9 mouse cellular contexts compared by ENCODE assay signal in genomic region chr12:72693895-72694294, GRCm38 (mm10). TPM values are rescaled to one million over a fixed set of nuclear protein-coding genes. Genes with fewer than 3 reads are reported as not detected.
DNase-seq lines count a peak whose midpoint lies in the region; ATAC-seq and TF ChIP-seq lines count a peak whose summit lies in the region.
"Had no signal": no experiment of that assay in that cellular context is flagged by ENCODE, and none has a peak within 500 bp of the region (broad histone marks: within the 10 kb centered on the region; RNA-seq: fewer than 3 reads in every experiment).

No protein-coding gene starts in this region.

- no peak overlapping the region for H3K27ac ChIP-seq in thymus, adult 2 months (ENCODE audit: control insufficient read depth, insufficient read depth, low read length)
- H3K27ac ChIP-seq in stomach, embryonic 14.5 days (ENCODE audit: low read length): no peak overlapping the region
- H3K27ac ChIP-seq: liver, embryonic 13.5 days had no signal

- no peak for TF ChIP-seq POLR2A in thymus, adult 2 months (IDR thresholded peaks at IDR 0.05; ENCODE audit: control insufficient read depth, extremely low read depth, insufficient read depth, low read length, poor library complexity)

- H3K36me3 ChIP-seq in thymus, adult 2 months (ENCODE audit: control insufficient read depth, insufficient read depth, low read length): no peaks in the 10 kb centered on the region
- no peaks in the 10 kb centered on the region for H3K36me3 ChIP-seq in stomach, embryonic 14.5 days (ENCODE audit: control insufficient read depth, insufficient read depth, low read length)
- H3K36me3 ChIP-seq: liver, embryonic 13.5 days had no signal

- no peak overlapping the region for H3K9ac ChIP-seq in stomach, embryonic 14.5 days (replicated peaks; ENCODE audit: low read depth, low read length)
- H3K9ac ChIP-seq: liver, embryonic 13.5 days had no signal

- WGBS in thymus, adult 2 months: 29% methylated on average over 6 of the region's 6 CpGs
- 42% methylated on average over 6 of the region's 6 CpGs for WGBS in stomach, embryonic 14.5 days

- H3K4me1 ChIP-seq in thymus, adult 2 months (replicated peaks; ENCODE audit: control insufficient read depth, insufficient read depth, low read length): no peaks in the 10 kb centered on the region
- H3K4me1 ChIP-seq in stomach, embryonic 14.5 days (ENCODE audit: control insufficient read depth, insufficient read depth, low read length): no peaks in the 10 kb centered on the region
- H3K4me1 ChIP-seq: liver, embryonic 13.5 days had no signal

- DNase-seq in frontal cortex, postnatal 10 days (ENCODE audit: low spot score in 2 of 2): no peak
- peak; percentile 7 for DNase-seq in thymus, adult 2 months
- no peak for DNase-seq in thymus, postnatal 25 days
- DNase-seq in cerebellum, postnatal 14 days: peak; percentile 63 to 65
- peak; percentile 11 for DNase-seq in kidney, postnatal 10 days
- no peak for DNase-seq in T-cell, adult 2 months (ENCODE audit: low spot score)
- DNase-seq: liver, embryonic 13.5 days had no signal

- H3K4me2 ChIP-seq in stomach, embryonic 14.5 days (replicated peaks; ENCODE audit: low read depth, low read length): no peak overlapping the region
- H3K4me2 ChIP-seq: liver, embryonic 13.5 days had no signal

- no peak overlapping the region for H3K4me3 ChIP-seq in thymus, adult 2 months (ENCODE audit: control insufficient read depth, insufficient read depth, low read length)
- H3K4me3 ChIP-seq in stomach, embryonic 14.5 days (ENCODE audit: low read depth, low read length): no peak overlapping the region
- H3K4me3 ChIP-seq: liver, embryonic 13.5 days had no signal

- H3K27me3 ChIP-seq in thymus, adult 2 months (ENCODE audit: control insufficient read depth, insufficient read depth, low read length): no peaks in the 10 kb centered on the region
- H3K27me3 ChIP-seq in stomach, embryonic 14.5 days (ENCODE audit: control insufficient read depth, insufficient read depth, low read length): no peaks in the 10 kb centered on the region
- H3K27me3 ChIP-seq: liver, embryonic 13.5 days had no signal

- no peaks in the 10 kb centered on the region for H3K9me3 ChIP-seq in stomach, embryonic 14.5 days (ENCODE audit: control insufficient read depth, low read depth, low read length)
- H3K9me3 ChIP-seq: liver, embryonic 13.5 days had no signal

- ATAC-seq in frontal cortex, adult (ENCODE audit: low TSS enrichment): 0 out of 2 replicates have a peak, but pooled peaks have one; percentile 55
- ATAC-seq in stomach, embryonic 14.5 days (ENCODE audit: insufficient number of reproducible peaks, insufficient read depth, low FRiP score, low read depth): 0 out of 2 replicates have a peak, but pooled peaks have one; percentile 28

- TF ChIP-seq CTCF in thymus, adult 2 months (IDR thresholded peaks at IDR 0.05; ENCODE audit: borderline replicate concordance, control insufficient read depth, extremely low read depth, insufficient read depth, low read length, poor library complexity): no peak

RNA-seq across cellular contexts. Expression of gene Dhrs7, which starts 29.2 kb away (rescaled TPM):
- 16.9 and 17.1 TPM in 2 replicates for polyA plus RNA-seq in thymus, adult 2 months (2012; rRNA removed)
- 16.1 and 21.9 TPM in 2 replicates for polyA plus RNA-seq in stomach, embryonic 14.5 days (2014; fragmentation: Nextera tagmentation; extraction: Ambion mirVana)

RNA-seq across cellular contexts. Expression of gene Gm4756, which starts 44.4 kb away (rescaled TPM):
- polyA plus RNA-seq in thymus, adult 2 months (2012; rRNA removed): 0.23 TPM in 1 of 2 replicates, not detected in the other
- polyA plus RNA-seq in stomach, embryonic 14.5 days (2014; fragmentation: Nextera tagmentation; extraction: Ambion mirVana): not detected in 2 replicates
- polyA plus RNA-seq: liver, embryonic 13.5 days had no signal

Comparison
In these comparisons a context has a peak if more than half of its experiments do, and no peak if none do; other contexts are left out.
1. DNase-seq: peak in thymus, adult 2 months (single experiment), cerebellum, postnatal 14 days (2 of 2) and kidney, postnatal 10 days (single experiment); none in frontal cortex, postnatal 10 days (0 of 2), thymus, postnatal 25 days (single experiment) and T-cell, adult 2 months (single experiment).